Mouse (Mus musculus): ENCODE data around the gene Nfix. TPM values are rescaled to one million over a fixed set of nuclear protein-coding genes. Genes with fewer than 3 reads are reported as not detected.

Nfix gene
- polyA plus RNA-seq, 1 experiment, result 22.1 TPM

DNA sequence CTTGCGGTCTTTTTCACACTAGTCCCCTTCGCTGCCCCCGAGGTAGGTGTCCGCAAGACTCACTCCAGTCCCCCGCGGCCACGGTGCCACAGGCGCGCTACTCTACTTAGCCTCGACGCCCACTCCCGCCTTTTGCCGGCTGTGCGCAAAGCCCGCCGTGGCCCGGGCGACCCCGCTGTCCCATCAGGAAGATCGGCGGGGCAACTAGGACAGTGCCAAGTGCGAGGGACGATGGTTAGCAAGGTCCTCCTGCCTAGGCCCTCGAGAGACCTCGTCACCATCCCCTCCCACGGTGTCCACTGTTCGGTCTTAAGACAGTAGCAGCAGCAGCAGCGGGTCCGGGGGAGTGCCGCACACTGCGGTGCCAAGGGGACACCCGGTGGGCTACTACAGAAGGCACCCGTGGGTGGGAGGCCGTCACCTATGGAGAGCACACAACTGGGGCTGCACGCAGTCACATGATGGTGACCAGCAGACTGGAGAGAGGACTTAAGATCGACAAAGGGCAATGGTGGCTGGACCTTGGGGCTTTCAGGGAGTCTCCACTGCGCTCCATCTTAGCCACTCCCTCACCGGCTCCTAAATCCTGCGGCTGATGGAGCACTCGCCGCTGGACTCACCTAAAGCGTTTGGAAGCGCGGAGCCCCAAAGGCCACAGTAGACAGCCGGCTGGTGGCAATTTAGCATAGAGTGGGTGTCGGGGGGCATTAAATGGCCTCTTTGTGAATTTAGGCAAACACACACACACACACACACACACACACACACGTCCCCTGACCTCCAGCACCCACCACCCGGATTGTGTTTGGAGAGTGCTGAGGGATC is 15.3 kb downstream of the Nfix start:
- 29% methylated on average over 48 of the region's 48 CpGs for WGBS
- no peak overlapping the region for H3K27ac ChIP-seq (ENCODE audit: insufficient read depth, low read depth, low read length)
- TF ChIP-seq CTCF (conservative IDR thresholded peaks at IDR 0.05; ENCODE audit: insufficient read depth, insufficient read length, low read depth, low read length) (no peak), POLR2A (IDR thresholded peaks at IDR 0.05; ENCODE audit: low read depth, low read length) (no peak)
- H3K4me1 ChIP-seq (ENCODE audit: control insufficient read depth, insufficient read depth, low read length), result peaks cover 17% of the 10 kb centered on the region
- no peaks in the 10 kb centered on the region for H3K36me3 ChIP-seq (ENCODE audit: control insufficient read depth, insufficient read depth, low read length)
- no peaks in the 10 kb centered on the region for H3K27me3 ChIP-seq (replicated peaks; ENCODE audit: control insufficient read depth, insufficient read depth, low read length)
- no peak overlapping the region for H3K4me3 ChIP-seq (ENCODE audit: insufficient read depth, low read depth, low read length)
- no peak for DNase-seq

DNA sequence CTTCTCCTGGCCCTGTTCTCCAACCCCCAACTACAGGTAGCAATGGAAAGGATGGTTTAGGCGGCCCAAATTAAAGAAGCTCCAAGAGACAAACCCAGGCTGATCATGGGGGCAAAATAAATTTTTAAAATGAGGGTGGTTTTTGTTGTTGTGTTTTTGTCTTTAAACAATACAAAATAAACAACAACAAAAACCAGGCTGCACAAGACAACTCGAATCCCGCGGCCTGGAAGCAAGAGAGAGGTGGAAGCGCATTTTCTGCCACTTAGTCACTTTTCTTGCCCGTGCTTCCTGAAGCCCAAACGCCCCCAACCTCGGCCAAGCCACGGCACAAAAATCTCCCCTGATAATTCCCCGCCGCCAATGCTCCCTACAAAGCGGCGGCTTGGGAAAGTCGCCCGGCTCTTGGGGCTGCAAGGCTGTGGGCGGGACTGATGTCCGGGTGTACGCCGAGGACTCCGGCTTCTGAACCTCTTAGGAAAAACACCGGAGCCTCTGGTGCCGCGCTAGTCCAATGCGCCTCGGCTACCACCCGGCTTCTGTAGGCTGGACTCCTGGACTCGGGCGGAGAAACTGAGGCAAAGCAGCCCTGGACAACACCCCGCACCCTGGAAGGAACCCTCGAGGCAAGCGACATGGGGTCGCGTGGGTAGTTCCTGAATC is 16.1 kb downstream of the Nfix start:
- WGBS, result 22% methylated on average over 33 of the region's 33 CpGs
- Histone ChIP-seq H3K36me3 (ENCODE audit: control insufficient read depth, insufficient read depth, low read length) (no peaks in the 10 kb centered on the region), H3K27ac (ENCODE audit: insufficient read depth, low read depth, low read length) (no peak overlapping the region), H3K27me3 (replicated peaks; ENCODE audit: control insufficient read depth, insufficient read depth, low read length) (no peaks in the 10 kb centered on the region), H3K4me1 (ENCODE audit: control insufficient read depth, insufficient read depth, low read length) (peaks cover 13% of the 10 kb centered on the region; the same call in 1 of the 2 replicates), H3K4me3 (ENCODE audit: insufficient read depth, low read depth, low read length) (no peak overlapping the region)
- peak; percentile 30 for DNase-seq
- TF ChIP-seq CTCF (conservative IDR thresholded peaks at IDR 0.05; ENCODE audit: insufficient read depth, insufficient read length, low read depth, low read length) (no peak), POLR2A (IDR thresholded peaks at IDR 0.05; ENCODE audit: low read depth, low read length) (no peak)

DNA sequence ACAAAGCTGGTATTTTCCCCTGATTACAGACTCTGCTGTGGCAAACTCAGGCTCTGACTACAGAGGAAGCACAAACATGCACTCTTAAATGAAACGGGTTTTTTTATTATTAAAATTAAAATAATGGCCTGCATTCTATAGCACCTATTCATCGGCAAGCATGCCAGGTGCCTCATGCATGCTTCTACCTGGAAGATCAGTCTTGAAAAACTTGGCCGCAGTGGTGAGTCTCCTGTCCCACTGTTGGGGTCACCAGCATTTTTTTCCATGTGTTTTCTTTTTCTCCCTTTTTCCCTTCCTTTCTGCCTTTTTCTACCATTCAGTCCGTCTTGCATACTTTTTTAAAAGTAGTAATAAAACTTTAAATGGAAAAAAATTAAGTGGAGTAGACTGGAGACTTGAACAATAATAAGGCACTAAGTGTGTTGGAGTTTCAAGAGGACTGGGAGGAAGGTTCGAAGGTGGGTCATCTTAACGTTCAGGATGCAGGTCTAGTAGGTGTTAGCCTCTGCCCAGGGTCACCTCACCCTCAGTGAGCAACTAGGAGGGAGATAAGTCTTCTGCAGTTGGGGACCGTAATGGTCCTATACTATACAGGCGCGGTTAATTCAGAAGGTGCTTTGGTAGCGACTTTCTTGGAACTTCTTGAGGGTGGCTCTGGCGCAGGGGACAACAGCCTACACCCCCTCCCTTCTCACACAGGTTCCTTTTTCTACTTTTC is 16.8 kb downstream of the Nfix start:
- no peak for DNase-seq
- peaks cover 13% of the 10 kb centered on the region; the same call in 1 of the 2 replicates for H3K4me1 ChIP-seq (ENCODE audit: control insufficient read depth, insufficient read depth, low read length)
- H3K4me3 ChIP-seq (ENCODE audit: insufficient read depth, low read depth, low read length), result no peak overlapping the region
- WGBS, result 68% methylated on average over 11 of the region's 11 CpGs
- no peaks in the 10 kb centered on the region for H3K27me3 ChIP-seq (replicated peaks; ENCODE audit: control insufficient read depth, insufficient read depth, low read length)
- no peak overlapping the region for H3K27ac ChIP-seq (ENCODE audit: insufficient read depth, low read depth, low read length)
- TF ChIP-seq CTCF (conservative IDR thresholded peaks at IDR 0.05; ENCODE audit: insufficient read depth, insufficient read length, low read depth, low read length) (no peak), POLR2A (IDR thresholded peaks at IDR 0.05; ENCODE audit: low read depth, low read length) (no peak)
- no peaks in the 10 kb centered on the region for H3K36me3 ChIP-seq (ENCODE audit: control insufficient read depth, insufficient read depth, low read length)

- Histone ChIP-seq H3K4me3 (ENCODE audit: insufficient read depth, low read depth, low read length) (no peak overlapping the region), H3K27ac (ENCODE audit: insufficient read depth, low read depth, low read length) (no peak overlapping the region), H3K36me3 (ENCODE audit: control insufficient read depth, insufficient read depth, low read length) (no peaks in the 10 kb centered on the region), H3K4me1 (ENCODE audit: control insufficient read depth, insufficient read depth, low read length) (peaks cover 10% of the 10 kb centered on the region; the same call in 1 of the 2 replicates), H3K27me3 (replicated peaks; ENCODE audit: control insufficient read depth, insufficient read depth, low read length) (no peaks in the 10 kb centered on the region)
- 68% methylated on average over 10 of the region's 10 CpGs for WGBS
- no peak for DNase-seq
- TF ChIP-seq CTCF (conservative IDR thresholded peaks at IDR 0.05; ENCODE audit: insufficient read depth, insufficient read length, low read depth, low read length) (no peak), POLR2A (IDR thresholded peaks at IDR 0.05; ENCODE audit: low read depth, low read length) (no peak)
These were observed 17.5 kb downstream of the Nfix start for GRCm38 (mm10) chr8:84782680-84783079.

DNA sequence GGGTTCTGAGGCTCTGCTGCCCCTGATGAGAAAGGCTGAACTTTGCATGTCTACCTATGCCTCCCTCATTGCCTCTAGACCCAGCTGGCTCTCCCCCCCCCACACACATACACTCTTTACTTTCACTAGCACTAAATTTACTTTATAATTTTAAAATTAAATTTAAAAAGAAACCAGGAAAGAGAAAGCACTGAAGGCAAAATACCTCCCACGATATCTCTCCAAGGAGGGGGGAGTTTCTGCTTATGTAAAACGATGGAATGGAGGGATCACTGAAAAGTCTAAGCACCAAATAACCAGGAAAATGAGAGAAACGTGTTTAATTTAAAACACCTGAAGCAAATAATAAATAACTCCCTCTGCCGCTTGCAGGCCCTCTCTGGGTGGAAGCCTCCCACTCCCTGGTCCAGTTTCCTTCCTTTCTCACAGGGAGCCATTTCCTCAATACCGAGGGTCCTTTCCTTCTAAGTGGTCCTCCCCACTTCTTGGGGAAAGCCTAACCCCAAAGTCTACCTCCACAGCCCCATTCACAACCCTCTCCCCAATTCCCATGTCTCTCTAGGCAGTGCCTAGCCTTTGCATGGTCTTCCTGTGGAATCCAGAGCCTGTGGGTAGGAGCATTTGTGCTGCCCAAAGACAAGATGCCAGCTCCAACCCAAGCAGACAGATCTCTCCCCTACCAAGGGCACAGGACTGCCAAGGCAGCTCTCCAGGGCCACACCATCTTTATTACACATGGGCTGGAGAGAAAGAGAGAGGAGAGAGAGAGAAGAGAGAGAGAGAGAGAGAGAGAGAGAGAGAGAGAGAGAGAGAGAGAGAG is 18.2 kb downstream of the Nfix start:
- no peak overlapping the region for H3K27ac ChIP-seq (ENCODE audit: insufficient read depth, low read depth, low read length)
- H3K4me1 ChIP-seq (ENCODE audit: control insufficient read depth, insufficient read depth, low read length), result peaks cover 10% of the 10 kb centered on the region; the same call in 1 of the 2 replicates
- no peaks in the 10 kb centered on the region for H3K36me3 ChIP-seq (ENCODE audit: control insufficient read depth, insufficient read depth, low read length)
- H3K27me3 ChIP-seq (replicated peaks; ENCODE audit: control insufficient read depth, insufficient read depth, low read length), result no peaks in the 10 kb centered on the region
- no peak for DNase-seq
- H3K4me3 ChIP-seq (ENCODE audit: insufficient read depth, low read depth, low read length), result no peak overlapping the region
- 58% methylated on average over 5 of the region's 5 CpGs for whole genome bisulfite sequencing
- TF ChIP-seq CTCF (conservative IDR thresholded peaks at IDR 0.05; ENCODE audit: insufficient read depth, insufficient read length, low read depth, low read length), result no peak
- no peak for TF ChIP-seq POLR2A (IDR thresholded peaks at IDR 0.05; ENCODE audit: low read depth, low read length)

DNA sequence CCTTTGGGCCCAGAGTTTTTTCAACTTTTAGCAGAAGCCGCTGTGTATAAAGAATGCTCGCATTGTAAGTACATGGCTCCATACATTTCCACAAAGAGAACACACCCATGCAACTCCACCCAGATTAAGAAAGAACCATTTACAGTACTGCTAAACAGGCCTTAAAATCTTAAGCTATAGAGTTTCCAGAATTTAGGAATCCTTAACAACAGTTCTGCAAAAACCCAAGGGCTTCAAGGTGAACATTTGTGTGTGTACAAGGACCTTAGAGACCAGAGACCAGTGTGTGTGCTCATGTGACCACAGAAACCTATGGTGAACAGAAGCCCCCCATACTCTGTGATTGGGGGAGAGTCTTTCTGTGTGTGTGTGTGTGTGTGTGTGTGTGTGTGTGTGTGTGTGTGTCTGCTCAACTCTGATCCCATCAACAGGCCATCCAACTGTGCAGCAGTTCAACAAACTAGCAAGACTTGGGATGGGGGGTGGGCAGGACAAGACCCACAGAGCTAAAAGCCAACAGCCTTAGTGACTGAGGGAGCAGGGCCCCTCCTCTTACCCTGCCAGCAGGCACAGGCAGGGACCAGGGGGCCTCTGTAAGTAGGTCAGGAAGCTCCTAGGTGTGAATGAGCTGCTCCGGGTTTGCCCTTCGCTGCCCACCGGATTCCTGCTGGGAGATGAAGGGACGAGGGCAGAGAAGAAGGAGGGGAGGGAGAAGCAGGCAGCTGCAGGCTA is 19.0 kb downstream of the Nfix start:
- no peak for DNase-seq
- no peaks in the 10 kb centered on the region for H3K36me3 ChIP-seq (ENCODE audit: control insufficient read depth, insufficient read depth, low read length)
- WGBS, result 74% methylated on average over 6 of the region's 6 CpGs
- H3K4me1 ChIP-seq (ENCODE audit: control insufficient read depth, insufficient read depth, low read length), result 0 out of 2 replicates have a peak, but pooled peaks cover 11% of the 10 kb centered on the region
- H3K27me3 ChIP-seq (replicated peaks; ENCODE audit: control insufficient read depth, insufficient read depth, low read length), result no peaks in the 10 kb centered on the region
- no peak for TF ChIP-seq POLR2A (IDR thresholded peaks at IDR 0.05; ENCODE audit: low read depth, low read length)
- no peak for TF ChIP-seq CTCF (conservative IDR thresholded peaks at IDR 0.05; ENCODE audit: insufficient read depth, insufficient read length, low read depth, low read length)
- H3K4me3 ChIP-seq (ENCODE audit: insufficient read depth, low read depth, low read length), result no peak overlapping the region
- no peak overlapping the region for H3K27ac ChIP-seq (ENCODE audit: insufficient read depth, low read depth, low read length)

All from kidney, adult 2 months (tissue).